Mouse (Mus musculus): Measurements from ENCODE around the gene Wdr37. TPM values are rescaled to one million over a fixed set of nuclear protein-coding genes. Genes with fewer than 3 reads are reported as not detected.
"Not testable (repeated sequence)": the region's sequence is repeated elsewhere in the genome, so short reads cannot be mapped to it uniquely, and the experiment has no call there.

Gene Wdr37
- 10 to 100 TPM; 26.2 to 27.0 TPM for total RNA-seq (2021)
- long read RNA-seq, experiment 1, full-length matches to known transcripts, result 3 of 7 reads
- long read RNA-seq, experiment 1, partial matches to known transcripts, result 3 of 7 reads
- long read RNA-seq, experiment 1, other reads (novel, unspliced or antisense), result 1 of 7 reads
- long read RNA-seq, experiment 2, full-length matches to known transcripts, result 7 of 20 reads
- long read RNA-seq, experiment 2, partial matches to known transcripts, result 1 of 20 reads
- long read RNA-seq, experiment 2, other reads (novel, unspliced or antisense), result 12 of 20 reads

DNA sequence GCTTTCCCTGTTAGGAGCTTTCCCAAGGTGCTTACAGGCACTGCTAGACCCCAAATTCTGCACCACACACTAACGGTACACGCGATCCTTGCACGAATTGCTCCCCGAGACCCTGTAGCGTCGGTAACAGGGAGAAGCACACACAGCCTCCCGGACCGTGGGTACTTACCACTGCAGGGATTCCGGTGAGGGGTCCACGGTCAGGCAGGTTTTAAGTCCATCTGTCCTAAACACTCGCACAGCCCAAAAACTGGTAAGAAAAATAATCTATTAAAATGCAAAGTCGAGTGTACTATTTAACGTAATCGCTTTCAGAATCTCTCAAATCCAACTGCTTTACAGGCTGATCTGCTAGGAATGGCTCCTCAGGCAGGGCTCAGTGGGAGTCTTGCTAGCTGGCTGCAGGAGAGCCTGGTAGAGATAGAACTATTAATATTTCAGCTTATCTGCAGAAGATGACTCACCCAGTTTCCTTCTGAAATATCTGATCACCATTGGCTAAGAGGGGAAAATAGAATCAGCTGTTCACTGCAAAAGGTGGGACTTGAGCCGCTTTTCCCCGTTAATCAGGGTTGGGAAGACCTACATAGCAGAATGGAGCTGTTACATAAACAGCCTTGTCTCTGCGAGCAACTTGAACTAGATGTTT, at the start of gene Wdr37:
Wdr37 (minus strand) TSS at position 596 of the 649 bp plus-strand sequence.
- intact Hi-C loops (cut with DNase I), result no loop called here
- no peak for DNase-seq

DNA sequence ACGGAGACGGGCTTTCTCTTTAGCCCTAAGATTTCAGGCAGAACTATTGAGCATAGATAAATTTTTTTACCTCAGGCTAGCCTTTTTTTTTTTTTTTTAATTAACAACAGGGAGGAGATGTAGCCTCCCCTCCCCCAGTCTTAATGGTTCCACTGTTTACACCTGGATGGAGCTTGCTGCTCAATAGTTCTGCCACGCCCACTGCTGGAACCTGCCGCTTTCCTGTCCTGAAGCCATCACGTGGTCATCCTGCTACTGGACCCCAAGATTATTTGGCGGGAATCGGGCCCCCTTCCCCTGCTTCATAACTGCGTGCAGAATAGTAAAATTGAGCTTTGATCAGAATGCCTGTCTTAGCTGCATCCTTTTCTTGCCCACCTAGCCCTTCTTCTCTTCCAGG, 42.2 kb upstream of the Wdr37 start:
- DNase-seq; intact Hi-C loops (cut with DNase I): not testable (repeated sequence)

DNA sequence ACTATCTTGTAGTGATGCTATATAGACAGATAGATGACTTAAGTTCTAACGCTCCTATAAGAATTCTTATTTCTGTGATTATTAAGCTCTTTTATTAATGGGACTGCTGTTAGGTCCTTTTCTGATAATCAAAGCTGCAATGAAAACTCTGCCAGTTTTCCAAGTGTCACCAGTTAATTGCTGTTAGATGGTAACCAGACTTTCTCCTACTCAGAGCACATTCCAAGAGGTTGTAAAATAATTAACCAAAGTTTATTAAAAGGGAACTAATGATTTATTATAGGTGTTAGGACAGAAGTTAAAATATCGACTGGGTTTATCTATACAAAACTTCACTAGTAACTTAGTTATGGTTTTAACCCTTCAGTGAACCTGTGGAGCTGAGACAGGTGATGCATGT, 34.3 kb upstream of the Wdr37 start:
- intact Hi-C loops (cut with DNase I), result not testable (repeated sequence)

DNA sequence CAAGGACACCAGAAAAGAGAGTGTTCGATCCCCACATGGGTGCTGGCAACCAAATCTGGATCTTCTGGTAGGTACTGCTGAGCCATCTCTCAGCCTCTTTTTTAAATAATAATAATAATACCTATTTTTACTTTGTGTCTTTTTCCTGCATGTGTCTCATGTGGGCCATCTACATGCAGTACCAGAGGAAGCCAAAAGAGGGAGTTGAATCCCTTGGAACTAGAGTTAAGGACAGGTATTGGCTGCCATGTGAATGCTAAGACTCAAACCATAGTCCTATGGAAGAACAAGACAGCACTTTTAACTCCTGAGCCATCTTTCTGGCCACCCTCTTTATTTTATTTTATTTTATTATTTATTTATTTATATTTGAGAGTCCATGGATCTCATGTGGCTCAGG, 16.9 kb upstream of the Wdr37 start:
- no peak for DNase-seq
- intact Hi-C loops (cut with DNase I), result loop anchor here (5.0 kb wide), 1 partner anchor 109 kb away; the partner anchor contains the start of gene Gtpbp4

More for the DNA sequence above, 34.3 kb upstream of the Wdr37 start:
- not testable (repeated sequence) for DNase-seq

DNA sequence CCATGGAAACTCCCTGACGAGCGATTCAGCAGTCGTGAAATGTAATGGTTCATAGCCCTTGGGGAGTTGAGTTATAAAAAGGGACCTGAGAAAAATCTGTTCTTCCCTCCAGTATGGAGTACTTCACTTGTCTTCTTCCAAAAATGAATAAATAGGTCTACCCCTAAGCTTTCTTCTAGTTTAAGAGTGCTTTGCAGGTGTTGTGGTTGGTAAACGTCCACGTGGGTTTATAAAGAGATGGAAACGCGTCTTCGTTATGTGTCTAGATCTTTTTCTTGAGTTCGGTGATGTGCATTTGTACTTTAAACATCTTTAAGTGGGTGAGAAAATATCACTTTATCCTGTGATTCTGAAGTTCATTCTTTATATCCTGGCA, 14.5 kb upstream of the Wdr37 start:
- intact Hi-C loops (cut with DNase I), result loop anchor here (5.0 kb wide), 1 partner anchor 111 kb away; the partner anchor contains the start of gene Gtpbp4

DNA sequence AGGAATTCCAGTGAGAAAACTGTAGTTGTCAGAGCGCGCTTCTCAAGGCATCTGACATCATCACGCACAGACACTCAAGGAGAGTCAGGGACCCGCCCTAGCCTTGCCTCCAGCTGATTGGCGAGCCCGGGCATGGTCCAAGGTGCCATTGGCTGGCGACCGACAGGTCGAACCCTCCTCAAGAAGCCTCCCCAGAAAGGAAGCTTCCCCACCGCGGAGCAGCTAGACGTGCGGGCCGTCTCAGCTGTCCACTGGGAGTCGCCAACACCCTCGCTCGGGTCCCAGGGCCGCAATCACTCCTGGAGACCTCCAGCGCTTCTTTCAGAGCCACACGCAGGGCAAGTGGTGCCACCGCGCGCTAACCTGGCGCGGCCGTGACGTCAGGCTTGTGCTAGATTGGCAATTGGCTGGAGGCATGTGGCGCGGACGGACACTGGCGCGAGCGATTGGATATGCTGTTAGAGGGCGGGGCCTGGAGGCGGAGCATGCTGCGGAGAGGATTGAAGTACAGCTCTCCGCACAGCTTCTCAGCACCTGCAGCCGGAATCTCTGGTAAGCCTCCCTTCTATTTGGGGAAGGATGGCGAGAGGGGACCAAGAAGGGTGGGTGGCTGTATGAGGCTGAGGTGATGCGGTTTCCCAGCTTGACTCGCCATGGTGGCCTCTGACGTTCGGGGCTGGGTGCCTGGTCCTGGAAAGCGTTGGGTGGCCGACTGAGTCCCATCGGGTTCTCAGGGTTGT, 13.9 kb upstream of the Wdr37 start, which contains the start of gene Idi1:
Idi1 (plus strand) TSS at position 57 of the 740 bp plus-strand sequence.
- peak; percentile 92 to 97 for DNase-seq
- intact Hi-C loops (cut with DNase I), result loop anchor here (5.0 kb wide), 1 partner anchor 112 kb away; the partner anchor contains the start of gene Gtpbp4

More for the DNA sequence above, 14.5 kb upstream of the Wdr37 start:
- DNase-seq, result no peak

DNA sequence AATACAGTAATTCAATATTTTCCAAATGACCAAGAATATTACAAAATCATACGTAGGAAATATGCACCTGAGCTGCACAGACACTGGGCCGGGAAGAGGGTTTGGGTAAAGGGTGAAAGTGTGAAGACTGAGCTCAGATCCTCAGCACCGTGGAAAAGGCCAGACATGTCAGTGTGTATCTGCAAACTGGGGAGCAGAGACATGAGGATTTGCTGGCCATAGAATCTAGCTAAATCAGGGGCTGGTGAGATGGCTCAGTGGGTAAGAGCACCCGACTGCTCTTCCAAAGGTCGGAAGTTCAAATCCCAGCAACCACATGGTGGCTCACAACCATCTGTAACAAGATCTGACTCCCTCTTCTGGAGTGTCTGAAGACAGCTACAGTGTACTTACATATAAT, 12.2 kb upstream of the Wdr37 start:
- intact Hi-C loops (cut with DNase I); DNase-seq: not testable (repeated sequence)

DNA sequence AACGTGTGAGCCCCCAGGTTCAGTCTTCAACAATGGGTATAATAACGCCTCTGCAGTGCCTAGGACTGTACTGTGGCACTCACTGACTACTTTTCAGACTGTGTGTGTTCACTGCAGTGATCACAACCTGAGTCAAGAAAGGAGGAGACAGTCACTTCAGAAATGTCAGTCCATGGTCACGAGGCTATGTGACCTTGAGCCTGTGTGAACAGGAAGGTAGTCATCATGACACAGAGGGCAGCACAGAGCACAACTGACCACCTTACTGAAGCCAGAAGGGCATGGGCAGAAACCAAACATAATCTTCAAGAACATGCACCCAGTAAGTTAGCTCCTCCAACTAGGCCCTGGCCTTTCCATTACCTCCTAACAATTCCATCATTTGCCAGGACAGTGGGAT, 9.9 kb upstream of the Wdr37 start:
- intact Hi-C loops (cut with DNase I), result no loop called here
- no peak for DNase-seq

DNA sequence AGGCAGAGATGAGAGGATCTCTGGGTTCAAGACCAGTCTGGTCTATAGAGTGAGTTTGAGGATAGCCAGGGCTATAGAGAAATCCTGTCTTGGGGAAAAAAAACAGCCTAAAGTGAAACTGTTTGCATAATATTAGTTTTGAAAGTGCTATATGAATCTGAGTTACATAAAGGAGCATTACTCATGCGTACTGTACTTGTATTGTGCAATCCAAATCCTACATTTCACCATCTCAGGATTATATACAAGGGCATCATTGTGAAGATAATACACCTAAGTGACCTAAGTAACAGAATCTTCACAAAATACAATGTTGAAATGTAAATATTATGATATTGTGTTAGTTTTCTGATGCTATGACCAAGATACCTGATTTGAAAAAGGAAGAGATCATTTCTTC, 2.1 kb upstream of the Wdr37 start:
- intact Hi-C loops (cut with DNase I), result no loop called here
- no peak for DNase-seq

DNA sequence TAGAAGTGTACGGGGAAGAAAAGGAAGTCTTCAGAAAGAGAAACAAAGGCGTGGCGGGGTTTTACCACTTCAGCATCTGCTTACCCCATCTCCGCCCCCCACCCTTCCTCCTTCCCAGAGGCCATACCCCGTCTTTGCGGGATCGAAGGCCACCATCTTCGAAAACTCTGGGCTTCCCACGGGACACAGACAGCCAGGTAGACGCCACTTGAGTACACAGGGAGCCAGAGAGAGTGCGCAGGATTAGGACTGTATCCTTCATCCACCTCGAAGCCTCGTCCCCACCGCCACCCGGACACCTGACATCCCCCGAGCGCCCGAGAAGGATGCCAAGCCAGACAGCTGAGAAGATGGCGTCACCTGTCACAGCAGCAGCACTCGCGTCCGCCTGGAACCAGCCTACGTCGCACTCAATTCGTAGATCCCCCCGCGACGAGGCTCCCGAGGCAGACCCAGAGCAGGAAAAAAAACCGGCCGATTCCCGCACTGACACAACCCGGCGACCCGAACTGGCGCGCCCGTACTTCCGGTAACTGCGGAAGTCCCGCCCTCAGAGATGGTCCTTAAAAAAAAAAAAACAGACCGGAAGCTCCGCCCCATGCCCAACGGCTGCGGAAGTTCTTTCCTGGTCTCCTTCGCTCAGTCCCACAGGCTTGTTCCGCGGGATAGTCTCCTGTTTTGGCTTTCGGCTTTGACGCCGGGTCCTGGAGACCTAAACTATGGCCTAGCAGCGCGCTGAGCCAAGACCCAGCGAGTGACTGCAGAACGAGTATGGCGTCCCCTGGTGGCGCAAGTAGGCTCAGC, 997 bp downstream of the Wdr37 start:
- peak; percentile 80 to 86 for DNase-seq
- intact Hi-C loops (cut with DNase I), result no loop called here

DNA sequence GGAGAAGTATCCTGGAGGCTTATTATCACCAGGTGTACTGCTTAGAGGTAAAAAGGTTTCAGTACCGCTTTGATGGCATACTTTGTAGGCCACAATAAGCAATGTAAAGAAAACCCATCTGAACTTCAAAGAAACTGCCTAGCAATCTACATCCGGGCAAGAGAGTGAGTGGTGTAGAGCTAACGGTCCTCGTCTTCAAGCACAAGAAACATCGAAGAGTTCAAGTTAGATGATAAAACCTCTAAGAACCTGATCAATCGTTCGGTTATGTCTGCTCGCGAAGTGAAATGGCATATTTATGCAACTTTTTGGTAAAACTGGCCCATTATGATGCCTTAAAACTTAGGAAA, 1.6 kb downstream of the Wdr37 start:
- intact Hi-C loops (cut with DNase I), result no loop called here
- no peak for DNase-seq

DNA sequence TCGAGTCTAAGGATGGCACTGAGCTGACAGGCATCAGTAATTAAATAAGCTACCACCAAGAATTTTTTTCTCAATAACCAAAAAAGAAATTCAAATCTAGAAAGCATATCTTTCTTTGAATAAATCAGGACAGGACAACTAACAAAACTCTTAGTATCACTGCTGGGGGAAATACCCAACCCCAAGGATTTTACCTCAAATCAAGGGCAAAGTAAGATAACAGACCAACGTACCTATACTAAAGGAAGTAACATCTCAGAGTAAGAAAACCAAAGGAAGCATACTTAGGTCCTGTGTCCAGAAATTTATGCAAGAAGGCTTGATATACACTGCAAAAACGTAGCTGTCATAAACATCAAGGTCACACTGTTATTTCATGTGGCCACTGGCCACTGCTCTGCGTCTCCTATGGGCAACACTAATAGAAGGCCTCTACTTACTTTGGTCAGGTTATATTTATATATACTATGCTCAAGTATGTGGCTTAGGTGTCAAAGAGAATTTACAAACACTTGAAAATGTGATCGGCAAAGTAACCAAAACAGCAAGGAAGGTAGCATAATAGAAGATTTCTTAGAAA, 2.0 kb downstream of the Wdr37 start:
- intact Hi-C loops (cut with DNase I), result no loop called here
- no peak for DNase-seq

DNA sequence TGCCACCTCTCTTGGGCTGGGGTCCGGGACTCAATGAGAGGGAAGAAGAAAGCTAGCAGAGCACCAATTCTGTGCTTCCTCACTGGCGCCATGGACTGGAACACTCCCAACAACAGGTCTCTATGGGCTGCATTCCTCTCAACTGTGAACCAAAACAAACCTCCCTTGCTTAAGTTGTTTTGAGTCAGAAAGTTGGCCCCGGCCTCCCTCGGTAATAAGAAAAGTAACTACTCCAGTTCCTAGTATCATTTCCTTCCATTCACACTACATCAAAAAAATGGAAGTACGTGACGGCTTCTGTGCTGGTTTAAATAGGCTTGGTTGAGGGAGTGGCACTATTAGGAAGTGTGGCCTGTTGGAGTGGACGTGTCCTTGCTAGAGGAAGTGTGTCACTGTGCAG, 5.1 kb downstream of the Wdr37 start:
- intact Hi-C loops (cut with DNase I), result no loop called here
- peak; percentile 18 to 21 for DNase-seq

DNA sequence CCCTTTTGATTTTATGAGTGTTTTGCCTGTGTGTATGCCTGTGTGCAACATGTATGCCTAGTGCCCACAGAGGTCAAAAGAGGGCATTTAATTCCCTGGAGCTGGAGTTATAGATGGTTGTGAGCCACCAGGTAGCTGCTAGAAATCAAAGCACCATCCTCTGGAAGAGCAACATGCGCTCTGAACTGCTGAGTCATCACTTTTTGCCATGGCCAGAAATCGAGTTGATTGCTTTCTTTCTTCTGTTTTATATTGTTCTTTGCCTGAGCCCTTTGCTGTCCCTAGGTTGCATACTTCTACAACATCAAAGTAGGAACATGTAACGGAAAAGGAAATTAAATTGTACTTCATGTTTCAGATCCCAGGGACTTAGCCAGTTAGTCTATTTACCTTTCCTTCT, 6.7 kb downstream of the Wdr37 start:
- DNase-seq, result no peak
- intact Hi-C loops (cut with DNase I), result no loop called here

DNA sequence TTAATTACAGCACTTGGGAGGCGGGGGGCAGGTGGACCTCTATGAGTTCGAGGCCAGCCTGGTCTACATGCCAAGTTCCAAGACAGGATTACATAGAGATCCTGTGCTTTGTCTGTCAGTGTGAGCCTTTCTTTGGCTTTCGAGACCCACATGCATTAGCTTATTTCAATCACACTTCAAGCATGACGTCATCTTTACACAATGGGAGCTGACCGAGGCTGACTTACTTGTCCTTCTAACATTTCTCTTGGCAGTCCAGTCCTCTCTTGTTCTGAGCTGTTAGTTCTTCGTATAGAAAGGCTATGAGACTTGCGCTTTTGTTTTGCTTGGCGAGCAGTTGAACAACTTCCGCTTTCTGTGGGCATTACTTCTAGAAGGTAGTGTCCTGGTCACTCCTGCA, 10.8 kb downstream of the Wdr37 start:
- intact Hi-C loops (cut with DNase I), result no loop called here
- no peak for DNase-seq

DNA sequence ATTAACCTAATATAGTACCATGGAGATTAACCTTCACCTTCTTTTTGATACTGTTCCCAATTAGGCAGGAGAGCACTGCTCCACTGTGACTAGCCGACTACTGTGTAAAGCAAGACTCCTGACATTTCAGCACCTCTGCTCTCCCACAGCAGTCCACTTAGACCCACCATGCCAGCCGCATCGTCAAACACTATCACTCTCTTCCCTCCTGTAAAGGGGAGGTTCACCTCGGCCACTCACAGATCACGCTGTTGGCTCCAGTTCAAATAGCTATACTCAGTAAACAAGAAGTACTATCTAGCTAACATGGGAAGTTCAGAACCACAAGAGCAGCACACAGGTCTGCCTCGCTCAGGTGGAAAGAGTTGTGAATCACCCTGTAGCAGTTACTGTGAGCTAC, 13.3 kb downstream of the Wdr37 start:
- intact Hi-C loops (cut with DNase I), result no loop called here
- no peak for DNase-seq

DNA sequence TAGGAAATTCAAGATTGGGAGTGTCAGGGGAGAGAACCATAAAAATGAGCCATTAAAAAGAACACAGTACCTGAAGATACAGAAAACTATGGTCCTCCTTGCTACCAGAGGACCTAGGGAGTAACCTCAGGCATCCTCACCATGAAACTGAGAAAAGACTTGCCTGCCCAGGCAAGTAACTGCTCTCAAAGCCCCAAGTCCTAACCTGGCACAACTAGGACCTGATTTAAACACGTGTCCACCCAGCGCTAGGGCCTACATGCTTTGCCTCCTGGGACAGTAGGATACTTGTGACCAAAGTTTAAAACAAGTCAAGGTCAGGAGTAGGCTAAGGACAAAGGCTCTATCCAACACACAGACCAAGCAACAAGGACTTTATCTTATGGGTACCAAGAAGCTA, 16.9 kb downstream of the Wdr37 start:
- intact Hi-C loops (cut with DNase I), result no loop called here
- DNase-seq, result no peak

DNA sequence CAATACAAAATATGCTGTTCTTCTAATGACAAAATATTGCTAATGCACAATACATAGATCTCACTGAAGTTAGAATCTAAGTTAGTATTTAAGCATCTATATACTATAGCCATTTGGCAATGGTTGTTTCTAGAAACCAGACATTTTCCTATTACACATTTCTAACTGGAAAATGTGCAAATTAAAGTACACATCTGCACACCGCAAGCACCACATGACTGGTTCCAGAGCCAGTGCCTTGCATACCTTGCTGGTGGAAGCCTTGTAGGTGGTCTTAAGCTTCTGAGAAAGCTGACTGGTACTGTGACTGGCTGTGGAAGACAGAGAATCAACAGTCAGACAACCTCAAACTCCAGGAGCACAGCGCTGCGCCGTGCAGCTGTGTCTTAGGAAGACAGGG, 18.3 kb downstream of the Wdr37 start:
- no peak for DNase-seq
- intact Hi-C loops (cut with DNase I), result no loop called here

DNA sequence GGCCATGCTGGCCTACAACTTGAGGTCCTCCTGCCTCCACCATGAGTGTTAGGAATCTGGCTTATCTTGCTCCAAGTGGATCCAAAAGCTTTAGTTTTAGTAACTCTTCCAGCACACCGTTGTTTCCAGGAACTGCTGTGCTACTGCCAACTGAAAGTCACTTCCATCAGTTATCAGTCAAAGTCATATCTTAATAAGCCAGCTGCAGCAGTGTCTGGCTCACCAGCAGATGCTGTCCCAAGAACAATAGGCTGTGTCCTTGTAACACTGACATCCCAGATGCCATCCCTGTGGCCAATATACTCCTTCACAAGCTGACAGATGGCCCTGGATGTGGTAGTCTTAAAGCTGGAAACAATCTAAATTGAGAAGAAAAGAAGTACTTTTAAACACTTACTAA, 22.4 kb downstream of the Wdr37 start:
- DNase-seq, result no peak
- intact Hi-C loops (cut with DNase I), result no loop called here

DNA sequence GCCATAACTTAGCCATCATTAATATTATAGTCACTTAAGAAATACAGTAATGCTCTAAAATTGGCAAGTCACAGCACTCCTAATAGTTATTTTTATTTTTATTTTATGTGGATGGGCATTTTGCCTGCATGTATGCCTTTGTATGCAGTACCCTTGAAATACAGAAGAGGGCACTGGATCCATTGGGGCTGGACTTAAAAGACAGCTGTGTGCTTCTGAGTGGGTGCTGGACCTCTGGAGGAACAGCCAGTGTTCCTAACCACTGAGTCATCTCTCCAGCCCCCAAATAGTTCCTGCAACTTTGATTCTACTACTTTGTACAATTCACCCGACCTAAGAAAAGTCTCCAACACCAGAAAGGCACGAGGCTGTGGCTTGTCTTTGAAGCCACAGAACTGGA, 24.0 kb downstream of the Wdr37 start:
- no peak for DNase-seq
- intact Hi-C loops (cut with DNase I), result no loop called here

All from gastrocnemius, postnatal 36 days (tissue).